Mouse (Mus musculus): ENCODE measurements around the gene Hivep3.

The Hivep3 gene

GRCm38 (mm10) chr4:119761459-119762121 lies 28.0 kb downstream of the Hivep3 start:
- no peak for DNase-seq (ENCODE audit: low read depth, low spot score)

- DNase-seq (ENCODE audit: low read depth, low spot score): no peak
These were observed 28.6 kb downstream of the Hivep3 start for GRCm38 (mm10) chr4:119762171-119762570.

- no peak for DNase-seq (ENCODE audit: low read depth, low spot score)
These were observed 34.5 kb downstream of the Hivep3 start for GRCm38 (mm10) chr4:119768046-119768445.

- DNase-seq (ENCODE audit: low read depth, low spot score): no peak
These were observed 42.3 kb downstream of the Hivep3 start for GRCm38 (mm10) chr4:119775913-119776312.

GRCm38 (mm10) chr4:119777146-119777545 lies 43.6 kb downstream of the Hivep3 start:
- no peak for DNase-seq (ENCODE audit: low read depth, low spot score)

- no peak for DNase-seq (ENCODE audit: low read depth, low spot score)
These were observed 46.2 kb downstream of the Hivep3 start for GRCm38 (mm10) chr4:119779561-119780400.

GRCm38 (mm10) chr4:119780881-119781280 lies 47.3 kb downstream of the Hivep3 start:
- DNase-seq (ENCODE audit: low read depth, low spot score): no peak

GRCm38 (mm10) chr4:119784959-119785358 lies 51.4 kb downstream of the Hivep3 start:
- DNase-seq (ENCODE audit: low read depth, low spot score): no peak

GRCm38 (mm10) chr4:119786307-119786706 lies 52.7 kb downstream of the Hivep3 start:
- no peak for DNase-seq (ENCODE audit: low read depth, low spot score)

GRCm38 (mm10) chr4:119786721-119787120 lies 53.1 kb downstream of the Hivep3 start:
- DNase-seq (ENCODE audit: low read depth, low spot score): no peak

GRCm38 (mm10) chr4:119788746-119789145 lies 55.2 kb downstream of the Hivep3 start:
- no peak for DNase-seq (ENCODE audit: low read depth, low spot score)

- no peak for DNase-seq (ENCODE audit: low read depth, low spot score)
These were observed 56.0 kb downstream of the Hivep3 start for GRCm38 (mm10) chr4:119789495-119790148.

GRCm38 (mm10) chr4:119798891-119799290 lies 65.3 kb downstream of the Hivep3 start:
- no peak for DNase-seq (ENCODE audit: low read depth, low spot score)

- DNase-seq (ENCODE audit: low read depth, low spot score): no peak
These were observed 73.0 kb downstream of the Hivep3 start for GRCm38 (mm10) chr4:119806556-119806955.

- DNase-seq (ENCODE audit: low read depth, low spot score): no peak
These were observed 73.8 kb downstream of the Hivep3 start for GRCm38 (mm10) chr4:119807359-119807758.

- peak; percentile 47 for DNase-seq (ENCODE audit: low read depth, low spot score)
These were observed 75.7 kb downstream of the Hivep3 start for GRCm38 (mm10) chr4:119809245-119809644.

- DNase-seq (ENCODE audit: low read depth, low spot score): no peak
These were observed 79.2 kb downstream of the Hivep3 start for GRCm38 (mm10) chr4:119812775-119813174.

- no peak for DNase-seq (ENCODE audit: low read depth, low spot score)
These were observed 80.1 kb downstream of the Hivep3 start for GRCm38 (mm10) chr4:119813500-119814184.

GRCm38 (mm10) chr4:119814185-119815132 lies 80.9 kb downstream of the Hivep3 start:
- DNase-seq (ENCODE audit: low read depth, low spot score): peak; percentile 28

GRCm38 (mm10) chr4:119815133-119815792 lies 81.7 kb downstream of the Hivep3 start:
- no peak for DNase-seq (ENCODE audit: low read depth, low spot score)

All from retina, postnatal 7 days (tissue).